Mouse (Mus musculus): ENCODE results near the gene Sik2.

- no peak for TF ChIP-seq CTCF (IDR thresholded peaks at IDR 0.05; ENCODE audit: extremely low read depth, insufficient read length, insufficient replicate concordance, low read depth, low read length)
- no peak for TF ChIP-seq POLR2A (IDR thresholded peaks at IDR 0.05; ENCODE audit: low read depth, low read length)
Measured at GRCm38 (mm10) chr9:50925801-50926200, 83.1 kb downstream of the Sik2 start.

Measured in small intestine, adult 2 months (tissue).